Mouse (Mus musculus): ENCODE measurements at regions not wholly inside any gene's neighbourhood (a gene's known extent, or its start where the extent isn't known, plus 50 kb on each side); places are given as distances from the start of the nearest gene placed in this dataset.

GRCm38 (mm10) chr2:75350902-75351301 lies 308.2 kb upstream of the Hnrnpa3 start:
- DNase-seq = no peak

GRCm38 (mm10) chr2:75351965-75352364 lies 307.1 kb upstream of the Hnrnpa3 start:
- DNase-seq = no peak

GRCm38 (mm10) chr2:75352564-75352963 lies 306.5 kb upstream of the Hnrnpa3 start:
- no peak for DNase-seq

GRCm38 (mm10) chr2:75356691-75357375 lies 302.2 kb upstream of the Hnrnpa3 start:
- peak; percentile 23 to 49 for DNase-seq

- DNase-seq = no peak
These were observed 301.5 kb upstream of the Hnrnpa3 start for GRCm38 (mm10) chr2:75357516-75357915.

- DNase-seq = no peak
These were observed 298.1 kb upstream of the Hnrnpa3 start for GRCm38 (mm10) chr2:75360936-75361335.

GRCm38 (mm10) chr2:75376666-75377065 lies 282.4 kb upstream of the Hnrnpa3 start:
- DNase-seq = no peak

GRCm38 (mm10) chr2:75385551-75386263 lies 273.4 kb upstream of the Hnrnpa3 start:
- DNase-seq = no peak

- DNase-seq = no peak
These were observed 272.4 kb upstream of the Hnrnpa3 start for GRCm38 (mm10) chr2:75386636-75387035.

- no peak for DNase-seq
These were observed 267.0 kb upstream of the Hnrnpa3 start for GRCm38 (mm10) chr2:75392041-75392440.

GRCm38 (mm10) chr2:75394928-75395673 lies 264.0 kb upstream of the Hnrnpa3 start:
- no peak for DNase-seq

GRCm38 (mm10) chr2:75396016-75396415 lies 263.0 kb upstream of the Hnrnpa3 start:
- DNase-seq = no peak

- peak; percentile 22 to 25 for DNase-seq
These were observed 258.7 kb upstream of the Hnrnpa3 start for GRCm38 (mm10) chr2:75400291-75400870.

- no peak for DNase-seq
These were observed 255.3 kb upstream of the Hnrnpa3 start for GRCm38 (mm10) chr2:75403791-75404190.

GRCm38 (mm10) chr2:75405524-75406214 lies 253.4 kb upstream of the Hnrnpa3 start:
- DNase-seq = no peak

- DNase-seq = no peak
These were observed 252.2 kb upstream of the Hnrnpa3 start for GRCm38 (mm10) chr2:75406721-75407455.

- DNase-seq = no peak
These were observed 251.5 kb upstream of the Hnrnpa3 start for GRCm38 (mm10) chr2:75407560-75407959.

GRCm38 (mm10) chr2:75408016-75408415 lies 251.0 kb upstream of the Hnrnpa3 start:
- DNase-seq = no peak

- DNase-seq = no peak
These were observed 249.3 kb upstream of the Hnrnpa3 start for GRCm38 (mm10) chr2:75409806-75410205.

- DNase-seq = no peak
These were observed 246.3 kb upstream of the Hnrnpa3 start for GRCm38 (mm10) chr2:75412735-75413134.

- no peak for DNase-seq
These were observed 240.4 kb upstream of the Hnrnpa3 start for GRCm38 (mm10) chr2:75418689-75419088.

- DNase-seq = no peak
These were observed 239.9 kb upstream of the Hnrnpa3 start for GRCm38 (mm10) chr2:75419142-75419541.
